Mouse (Mus musculus) liver, adult (tissue): ENCODE results near the gene Htr1b.

Experiments used
- GATA4 ChIP-seq: IDR thresholded peaks from 2 replicates; pipeline ENCODE4 v1.6.1; 2014; ENCODE audit warnings: mild to moderate bottlenecking, low read length; ENCODE audit not compliant: insufficient replicate concordance

Gene Htr1b

GRCm38 (mm10) chr9:81633437-81633973 lies at the start of gene Htr1b:
Htr1b (minus strand) TSS chr9:81633828.
- no peak for TF ChIP-seq GATA4

- no peak for TF ChIP-seq GATA4
These were observed 43.1 kb upstream of the Htr1b start for GRCm38 (mm10) chr9:81676716-81677115.

- no peak for TF ChIP-seq GATA4
These were observed 3.9 kb upstream of the Htr1b start for GRCm38 (mm10) chr9:81637486-81637885.

DNA sequence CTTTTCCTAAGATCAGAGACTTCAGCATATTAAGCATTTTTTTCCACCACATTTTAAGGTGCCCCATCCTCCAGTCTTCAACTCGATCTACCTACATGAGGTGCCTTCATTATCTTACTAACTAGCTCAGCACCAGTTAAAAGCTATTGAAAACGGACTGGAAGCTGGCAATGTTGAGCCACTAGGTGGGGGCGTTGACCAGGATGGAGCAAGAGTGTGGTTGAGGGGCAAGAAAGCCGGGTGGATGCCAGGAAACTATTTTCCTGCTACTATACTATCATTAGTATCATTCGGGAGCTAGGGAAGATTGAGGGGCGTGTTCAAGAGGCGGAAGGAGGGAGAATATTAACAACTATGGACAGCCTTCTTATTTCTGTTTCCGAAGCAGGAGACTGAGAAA lies 1.5 kb upstream of the Htr1b start:
- TF ChIP-seq GATA4 = no peak

- TF ChIP-seq GATA4 = no peak
These were observed 535 bp upstream of the Htr1b start for GRCm38 (mm10) chr9:81634163-81634562.

DNA sequence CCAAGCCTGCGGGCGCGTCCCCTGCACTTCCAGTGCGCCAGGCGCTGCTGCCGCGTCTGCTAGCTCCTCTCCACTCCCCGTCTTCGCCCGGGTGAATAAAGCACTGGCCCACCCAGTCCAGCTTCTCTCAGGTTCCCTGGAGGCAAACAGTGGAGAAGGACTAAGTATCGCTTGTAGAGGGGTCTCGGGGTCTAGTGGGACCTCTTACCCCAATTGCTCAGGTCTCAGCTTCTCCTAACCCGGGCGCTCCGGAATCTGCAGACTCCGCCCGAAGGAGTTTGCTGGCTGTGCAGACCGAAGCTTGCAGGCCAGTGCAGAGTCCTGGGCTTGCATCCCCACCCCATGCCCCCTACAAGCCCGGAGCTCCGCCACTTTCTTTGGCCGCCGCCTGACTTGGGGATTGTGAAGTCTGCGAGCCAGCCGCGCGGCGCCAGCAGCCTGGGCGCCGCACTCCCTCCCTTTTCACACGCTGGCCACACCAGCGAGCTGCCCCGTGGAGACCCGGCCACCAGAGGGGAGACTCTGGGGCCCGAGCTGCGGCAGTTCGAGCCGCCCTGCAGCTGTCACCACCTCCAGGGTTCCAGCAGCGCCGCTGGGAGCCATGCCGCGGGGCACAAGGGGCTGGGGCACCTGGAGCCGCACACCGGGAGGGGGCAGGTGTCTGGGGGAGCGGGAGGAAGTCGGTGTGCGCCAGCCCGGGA lies 742 bp downstream of the Htr1b start:
- TF ChIP-seq GATA4 = no peak

DNA sequence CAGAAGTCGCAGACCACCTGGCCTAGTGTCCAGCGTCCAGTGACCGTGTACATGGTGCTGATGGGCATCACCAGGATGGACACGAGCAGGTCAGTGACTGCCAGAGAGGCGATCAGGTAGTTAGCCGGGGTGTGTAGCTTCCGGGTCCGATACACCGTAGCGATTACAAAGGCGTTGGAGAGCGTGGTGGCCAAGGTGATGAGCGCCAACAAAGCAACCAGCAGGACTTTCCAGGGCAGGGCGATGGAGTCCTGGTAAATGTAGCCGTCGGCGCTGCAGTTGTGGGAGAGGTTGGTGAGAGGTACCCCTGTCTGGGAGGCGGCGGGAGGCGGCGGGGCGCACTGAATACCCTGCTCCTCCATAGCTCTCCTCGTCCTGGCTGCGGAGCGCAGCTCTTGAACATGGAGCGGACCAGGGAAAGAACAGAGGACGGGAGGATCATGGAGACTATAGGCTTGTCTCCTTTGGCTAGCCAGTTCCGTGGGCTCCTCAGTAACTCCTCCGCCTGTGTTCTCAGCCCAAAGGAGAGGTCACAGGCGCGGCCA lies 1.4 kb downstream of the Htr1b start:
- TF ChIP-seq GATA4 = no peak

GRCm38 (mm10) chr9:81631581-81632091 lies 2.0 kb downstream of the Htr1b start:
- no peak for TF ChIP-seq GATA4

DNA sequence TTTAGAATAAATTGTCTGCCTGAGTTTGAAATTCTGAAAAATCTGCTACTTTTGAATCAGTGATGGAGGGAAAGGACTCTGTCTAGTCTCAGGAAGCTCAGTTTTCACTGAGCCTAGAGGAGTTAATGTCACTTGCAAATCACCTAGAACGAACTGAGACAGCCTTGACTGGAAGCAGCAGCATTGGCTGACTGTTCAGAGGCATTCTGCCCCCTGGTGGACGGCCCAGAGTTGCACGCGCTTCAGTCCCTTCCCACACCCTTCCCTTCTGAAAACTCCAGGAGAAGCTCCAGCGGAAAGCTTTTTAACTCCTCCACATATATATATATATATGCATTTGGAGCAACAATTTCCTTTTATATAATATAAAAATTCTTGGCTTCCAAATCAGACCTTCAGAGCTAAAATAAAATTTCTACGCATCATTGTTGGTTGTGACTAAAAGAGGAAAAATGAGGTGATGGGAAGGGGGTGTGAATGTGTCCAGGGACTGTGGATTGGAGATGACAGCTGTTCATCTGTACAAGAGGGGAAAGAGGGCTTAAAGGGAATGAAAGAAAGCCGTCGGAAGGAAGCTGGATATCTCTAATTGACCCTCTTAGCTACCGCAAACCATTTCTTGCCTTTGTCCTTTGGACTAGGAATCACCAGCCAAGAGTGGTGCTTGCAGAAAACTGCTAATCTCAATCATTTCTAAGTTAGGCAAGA lies 6.6 kb downstream of the Htr1b start:
- TF ChIP-seq GATA4 = no peak

- no peak for TF ChIP-seq GATA4
These were observed 7.7 kb downstream of the Htr1b start for GRCm38 (mm10) chr9:81625898-81626297.

- no peak for TF ChIP-seq GATA4
These were observed 10.8 kb downstream of the Htr1b start for GRCm38 (mm10) chr9:81622873-81623272.

- TF ChIP-seq GATA4 = no peak
These were observed 22.6 kb downstream of the Htr1b start for GRCm38 (mm10) chr9:81611022-81611421.
